Mouse (Mus musculus) gastrocnemius, postnatal 36 days (tissue): ENCODE data around the gene Dmd. TPM values are rescaled to one million over a fixed set of nuclear protein-coding genes. Genes with fewer than 3 reads are reported as not detected.

ENCODE experiments used
- DNase-seq, 2 experiments: peaks; one replicate each; pipeline ENCODE4 v3.0.0; 2022
- intact Hi-C: fragments of 180-260 bp; cut with DNase I; formaldehyde crosslinking; loops from one replicate; pipeline ENCODE4 v1.15.1; 2025
- total RNA-seq, 2 experiments: library from RNA; stranded (reverse); gene quantifications; 2 replicates each; pipeline ENCODE4 v1.2.3; 2021

The Dmd gene
- total RNA-seq, 2 experiments from 2014 or later = 78.1 to 102 TPM

- intact Hi-C loops = no loop called here
Observed at GRCm38 (mm10) chrX:85008304-85008703, 2059.6 kb downstream of the Dmd start.

DNA sequence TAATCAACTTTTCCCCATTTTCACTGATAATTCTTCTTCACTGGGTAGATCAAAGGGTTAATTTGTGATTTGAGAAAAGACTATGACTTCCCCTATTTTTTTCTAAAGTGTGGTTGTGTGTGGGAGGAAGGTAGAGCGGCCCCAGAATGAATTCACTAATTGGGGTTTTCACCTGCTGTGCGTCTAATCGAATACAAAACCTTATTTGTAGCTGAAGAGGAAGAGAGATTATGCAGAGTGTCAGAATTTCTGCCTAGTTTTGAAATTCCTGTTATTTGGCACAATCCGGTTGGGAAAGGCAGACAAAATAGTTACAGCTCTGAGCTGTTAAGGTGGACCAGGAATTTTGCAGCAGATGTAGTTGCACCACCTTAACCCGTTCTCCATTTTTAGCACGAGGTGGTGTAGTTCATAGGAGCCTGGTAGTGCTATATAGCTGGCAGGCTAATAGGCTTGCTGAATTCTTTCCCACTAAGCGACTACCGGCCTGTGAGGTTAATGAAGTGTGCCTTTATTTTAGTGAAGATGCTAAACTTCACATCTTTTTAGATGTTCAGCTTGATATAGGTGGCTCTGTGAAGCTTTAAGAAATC is 2092.9 kb downstream of the Dmd start:
- intact Hi-C loops = no loop called here
- no peak for DNase-seq

More at GRCm38 (mm10) chrX:85008304-85008703, 2059.6 kb downstream of the Dmd start:
- no peak for DNase-seq

- intact Hi-C loops = no loop called here
- no peak for DNase-seq
Observed at GRCm38 (mm10) chrX:85046631-85047030, 2098.0 kb downstream of the Dmd start.

- DNase-seq = peak; percentile 29 to 39
Observed at GRCm38 (mm10) chrX:85048141-85049110, 2099.8 kb downstream of the Dmd start.

GRCm38 (mm10) chrX:85049593-85049992 is 2100.9 kb downstream of the Dmd start:
- intact Hi-C loops = no loop called here
- no peak for DNase-seq

More at GRCm38 (mm10) chrX:85048141-85049110, 2099.8 kb downstream of the Dmd start:
- intact Hi-C loops = no loop called here

GRCm38 (mm10) chrX:85073602-85074001 is 2124.9 kb downstream of the Dmd start:
- intact Hi-C loops = no loop called here
- no peak for DNase-seq

DNA sequence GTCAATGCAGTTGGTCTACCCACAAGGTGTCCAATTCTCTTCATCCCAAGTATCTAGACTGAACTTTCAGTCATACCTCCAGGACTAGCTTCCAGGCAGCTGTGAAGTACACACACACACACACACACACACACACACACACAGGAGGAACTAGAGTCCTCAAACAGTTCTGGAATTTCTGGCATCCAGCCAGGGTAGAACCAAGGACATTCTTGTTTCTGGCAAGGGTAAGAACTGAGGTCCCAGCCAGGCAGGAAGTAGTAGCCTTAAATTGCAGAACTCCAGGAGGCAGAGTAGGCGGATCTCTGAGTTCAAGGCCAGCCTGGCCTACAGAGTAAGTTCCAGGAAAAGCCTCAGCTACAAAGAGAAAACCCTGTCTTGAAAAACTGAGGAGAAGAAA is 2128.2 kb downstream of the Dmd start:
- no peak for DNase-seq
- intact Hi-C loops = no loop called here

GRCm38 (mm10) chrX:85077605-85078004 is 2128.9 kb downstream of the Dmd start:
- intact Hi-C loops = no loop called here
- DNase-seq = no peak

DNA sequence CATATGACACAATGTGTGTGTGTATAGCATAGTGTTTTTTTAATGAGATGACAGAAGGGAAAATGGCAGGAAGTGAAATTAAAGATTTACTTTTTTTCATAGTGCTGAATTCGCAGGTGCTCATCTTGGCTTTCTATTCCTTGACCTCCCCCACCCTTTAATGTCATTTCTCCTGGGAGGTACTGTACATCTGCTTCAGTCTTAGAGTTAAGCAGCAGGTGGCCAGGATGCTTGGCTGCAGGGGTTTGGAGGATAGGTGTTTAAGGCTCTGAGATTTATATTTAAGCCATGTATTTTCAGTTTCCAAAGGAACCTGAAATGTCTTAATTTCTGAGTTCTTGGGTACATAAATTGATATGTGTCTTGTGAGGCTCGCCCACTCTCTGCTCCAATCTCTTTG is 2130.5 kb downstream of the Dmd start:
- no peak for DNase-seq

DNA sequence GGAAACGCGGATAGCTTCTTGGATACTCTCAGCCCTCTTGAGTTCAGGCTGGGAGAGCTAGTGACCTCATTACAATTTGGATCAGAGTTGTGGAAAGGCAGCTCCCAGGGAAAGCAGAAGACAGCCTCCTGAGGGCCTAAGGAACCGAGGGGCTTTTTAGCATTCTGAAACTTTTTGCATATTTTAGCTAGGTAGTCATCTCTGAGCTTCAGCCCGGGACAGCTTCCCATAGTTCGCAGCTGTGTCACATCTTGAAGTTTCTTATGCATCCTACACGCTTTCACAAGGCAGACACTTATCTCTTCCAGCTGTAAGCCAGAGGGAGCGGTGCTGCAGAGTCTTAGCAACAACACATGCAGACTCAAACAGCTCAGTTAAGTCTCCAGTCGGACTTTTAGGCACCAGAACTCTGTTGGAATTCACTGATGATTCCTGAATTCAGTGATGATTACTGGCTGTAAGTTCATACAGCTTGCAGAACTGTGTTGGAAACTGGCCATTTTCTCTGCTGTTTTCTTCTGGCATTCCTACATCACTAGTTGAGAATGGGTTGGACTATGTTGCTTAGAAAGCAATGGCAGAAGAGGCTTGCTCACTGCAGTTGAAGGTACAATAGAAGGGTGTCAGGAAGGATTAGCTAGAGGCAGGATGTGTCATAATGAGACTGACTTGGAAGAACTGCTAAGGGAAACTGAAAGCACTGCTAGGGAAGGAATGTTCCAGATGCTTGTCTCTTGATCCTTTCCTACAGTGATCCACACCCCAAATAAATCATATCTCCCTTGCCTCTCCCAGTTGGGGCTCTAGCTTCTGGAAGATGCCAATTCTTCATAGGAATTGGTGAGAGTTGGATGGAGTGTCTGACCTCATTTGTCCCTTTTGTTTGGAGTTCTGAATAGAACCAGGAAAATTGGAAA is 2135.8 kb downstream of the Dmd start:
- intact Hi-C loops = no loop called here
- DNase-seq = peak in 1 of 2 experiments; percentile 3

More for the DNA sequence above, 2130.5 kb downstream of the Dmd start:
- intact Hi-C loops = no loop called here

DNA sequence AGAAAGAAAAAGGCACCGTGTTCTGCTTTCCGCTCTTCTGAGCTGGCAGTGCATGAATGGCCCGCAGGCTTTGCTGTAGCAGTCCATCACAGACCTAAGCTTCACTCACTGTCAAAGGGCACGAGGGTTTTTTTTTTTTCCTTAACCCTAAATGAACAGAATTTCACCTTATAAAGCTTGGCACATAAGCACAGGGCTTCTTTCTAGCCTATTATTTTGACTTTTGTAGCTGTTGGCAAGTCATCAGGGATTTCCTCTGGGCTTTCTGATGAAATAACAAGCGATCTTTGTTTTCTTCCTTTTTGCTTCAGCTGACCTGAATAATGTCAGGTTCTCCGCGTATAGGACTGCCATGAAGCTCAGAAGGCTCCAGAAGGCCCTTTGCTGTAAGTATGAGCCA is 2140.8 kb downstream of the Dmd start:
- DNase-seq = no peak
- intact Hi-C loops = no loop called here

- DNase-seq = no peak
Observed at GRCm38 (mm10) chrX:85093354-85093753, 2144.7 kb downstream of the Dmd start.

DNA sequence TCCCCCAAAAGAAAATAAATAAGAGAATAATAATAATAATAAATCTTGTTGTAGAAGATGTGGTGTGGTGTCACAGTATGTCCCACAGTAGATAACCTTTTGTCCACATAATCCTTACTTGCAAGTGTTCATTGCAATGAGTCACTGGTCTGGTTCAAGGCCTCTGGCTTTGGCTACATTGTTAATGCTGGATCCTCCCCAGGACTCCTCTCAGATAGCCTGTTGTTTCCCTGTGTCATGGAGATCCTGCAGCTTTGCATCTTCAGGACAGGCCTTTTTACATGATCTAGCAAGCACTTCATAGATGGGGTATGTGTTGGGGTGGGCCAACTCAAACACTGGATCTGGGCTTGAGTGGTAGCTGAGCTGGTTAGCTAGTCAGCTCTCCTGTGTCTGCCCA is 2150.0 kb downstream of the Dmd start:
- intact Hi-C loops = no loop called here
- no peak for DNase-seq

More at GRCm38 (mm10) chrX:85093354-85093753, 2144.7 kb downstream of the Dmd start:
- intact Hi-C loops = no loop called here

DNA sequence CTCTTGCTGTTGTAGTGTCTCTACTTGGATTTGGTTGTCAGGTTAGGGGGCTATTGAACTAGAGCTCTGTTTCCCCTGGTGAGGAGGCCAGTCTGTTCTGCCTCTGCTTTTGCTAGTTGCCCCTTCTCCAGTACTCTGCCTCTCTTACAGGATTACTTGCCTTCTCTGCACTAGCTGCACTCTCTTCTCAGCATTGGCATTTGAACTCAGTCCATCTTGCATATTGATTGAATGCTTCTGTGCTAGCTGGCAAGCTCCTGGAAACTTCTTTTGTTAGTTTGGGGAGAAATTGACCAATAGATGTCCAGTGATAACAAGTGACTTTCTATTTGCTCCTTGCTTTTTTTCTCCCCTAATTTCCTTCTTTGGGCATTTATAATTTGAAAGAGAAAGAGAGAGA is 2163.7 kb downstream of the Dmd start:
- intact Hi-C loops = no loop called here
- no peak for DNase-seq

- intact Hi-C loops = no loop called here
- no peak for DNase-seq
Observed at GRCm38 (mm10) chrX:85132706-85133105, 2184.0 kb downstream of the Dmd start.

- intact Hi-C loops = no loop called here
- DNase-seq = no peak
Observed at GRCm38 (mm10) chrX:85137293-85137692, 2188.6 kb downstream of the Dmd start.

DNA sequence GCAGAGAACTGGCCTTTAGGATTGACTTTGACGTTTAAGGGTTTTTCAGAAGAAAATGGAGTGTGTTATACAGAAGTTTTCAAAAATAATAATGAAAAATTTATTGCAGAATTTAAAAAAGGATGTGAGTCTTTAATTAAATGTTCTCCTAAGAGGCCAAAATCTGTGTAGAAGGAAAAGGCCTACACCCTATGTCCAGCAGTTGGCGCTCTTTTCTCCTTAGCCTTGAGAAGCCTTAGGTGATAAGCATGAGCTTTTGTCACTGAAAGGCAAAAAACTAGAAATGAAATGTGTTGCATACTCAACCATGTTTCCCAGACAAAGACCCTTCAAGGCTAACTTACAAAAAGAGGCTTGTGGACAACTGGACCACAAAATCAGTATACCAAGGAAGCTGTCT is 2222.6 kb downstream of the Dmd start:
- intact Hi-C loops = no loop called here
- no peak for DNase-seq

- peak in 1 of 2 experiments; percentile 5 for DNase-seq
- intact Hi-C loops = no loop called here
Observed at GRCm38 (mm10) chrX:85187565-85187964, 2238.9 kb downstream of the Dmd start.

DNA sequence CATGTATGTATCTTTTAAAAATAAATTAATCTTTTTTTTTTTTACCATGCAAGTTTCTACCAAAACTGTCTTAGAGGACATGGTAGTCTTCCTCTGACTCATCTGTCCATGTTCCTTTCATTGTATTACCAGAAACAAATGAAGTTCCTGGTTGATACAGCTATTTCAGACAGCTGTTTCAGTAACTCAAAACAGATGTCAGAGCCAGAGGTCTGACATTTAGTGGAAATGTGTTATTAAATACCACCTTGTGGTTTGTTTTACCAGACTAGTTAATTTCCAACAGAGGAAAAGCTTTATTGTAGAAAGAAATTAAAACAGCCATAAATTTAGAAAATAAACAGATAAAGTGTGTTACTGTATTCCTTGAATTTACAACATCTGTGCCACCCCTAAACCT is 2245.2 kb downstream of the Dmd start:
- no peak for DNase-seq
- intact Hi-C loops = no loop called here

DNA sequence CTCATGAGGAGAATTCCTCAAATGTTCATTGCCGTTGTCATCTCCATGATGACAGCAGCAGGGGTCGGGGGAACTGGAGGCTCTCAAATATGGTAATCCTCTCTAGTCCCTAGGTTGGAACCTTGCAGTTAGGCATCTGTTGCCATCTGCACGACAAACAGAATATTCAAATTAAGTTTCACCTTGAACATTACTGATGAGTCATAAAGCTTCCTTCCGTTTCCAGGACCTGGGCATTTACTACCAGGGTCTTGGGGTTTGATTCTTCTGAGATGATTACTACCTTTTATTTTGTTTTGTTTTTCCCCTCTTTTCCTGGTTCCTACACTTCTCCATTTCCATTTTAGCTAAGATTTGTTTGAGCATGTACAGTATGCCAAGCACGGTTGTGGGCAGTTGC is 2249.0 kb downstream of the Dmd start:
- no peak for DNase-seq
- intact Hi-C loops = no loop called here

DNA sequence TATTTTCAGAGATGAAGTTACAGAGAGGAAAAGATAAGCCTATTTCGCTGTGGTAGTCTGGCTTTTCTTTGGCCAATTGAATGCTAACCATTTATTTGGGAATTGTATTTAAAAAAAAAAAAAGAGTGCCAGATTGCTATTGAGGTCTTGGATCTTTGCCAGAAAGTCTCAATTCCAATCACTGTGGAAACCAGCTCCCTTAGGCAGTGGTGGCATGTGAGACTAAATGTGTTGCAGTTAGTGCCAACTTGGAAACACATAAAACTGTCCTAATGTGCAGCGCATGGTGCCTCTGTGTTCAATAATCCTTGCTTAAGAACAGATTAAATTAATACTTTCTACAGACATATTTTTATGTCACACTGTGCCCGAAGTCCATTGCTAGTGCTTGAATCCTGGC is 2250.7 kb downstream of the Dmd start:
- intact Hi-C loops = no loop called here
- DNase-seq = no peak
